Mouse (Mus musculus): Measurements from ENCODE around the gene Hist1h2ae.

Gene Hist1h2ae

DNA sequence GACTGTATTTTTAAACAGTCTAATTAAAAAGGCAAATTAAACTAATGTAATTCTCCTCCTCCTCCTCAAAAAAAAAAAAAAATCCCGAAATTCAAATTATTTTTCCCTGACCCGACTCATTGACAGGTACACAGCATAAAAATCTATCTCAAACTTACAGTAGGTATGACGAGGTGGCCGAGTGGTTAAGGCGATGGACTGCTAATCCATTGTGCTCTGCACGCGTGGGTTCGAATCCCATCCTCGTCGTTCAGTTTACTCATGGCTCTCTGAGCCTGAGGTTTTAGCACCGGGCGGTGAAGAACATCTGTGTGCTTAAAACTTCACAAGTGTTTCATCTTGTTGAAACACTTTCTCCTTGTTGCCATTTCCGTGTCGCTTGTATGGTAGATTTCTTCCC is 49.3 kb downstream of the Hist1h2ae start:
- peak; percentile 73 to 81 for DNase-seq (ENCODE audit: low spot score in 2 of 2)

Measured in right cerebral cortex, postnatal 10 days (tissue).